Mouse (Mus musculus) forebrain, embryonic 11.5 days (tissue): ENCODE data around the gene Arid5b. TPM values are rescaled to one million over a fixed set of nuclear protein-coding genes. Genes with fewer than 3 reads are reported as not detected.

Experiments used
- ATAC-seq: fragments of 200-750 bp; cut with Nextera tagmentation; replicated peaks from 2 replicates; pipeline ENCODE4 v1.8.0; 2017; ENCODE audit warnings: moderate TSS enrichment; ENCODE audit not compliant: low FRiP score
- DNase-seq: peaks from one replicate; pipeline ENCODE4 v3.0.0-alpha.2; 2017; ENCODE audit warnings: low spot score
- H3K27ac ChIP-seq: fragments of 300-500 bp; sonication (generic); 2 replicates; pipeline ENCODE4 v1.5.1; 2014; ENCODE audit warnings: low read depth, low read length
- H3K27me3 ChIP-seq: fragments of 300-500 bp; sonication (generic); 2 replicates; pipeline ENCODE4 v1.6.1; 2014; ENCODE audit warnings: mild to moderate bottlenecking, low read length, mixed read lengths; ENCODE audit not compliant: control insufficient read depth, insufficient read depth
- H3K36me3 ChIP-seq: fragments of 300-500 bp; sonication (generic); 2 replicates; pipeline ENCODE4 v1.6.1; 2014; ENCODE audit warnings: mild to moderate bottlenecking, low read length, moderate library complexity, mixed read lengths; ENCODE audit not compliant: control insufficient read depth, insufficient read depth
- H3K4me1 ChIP-seq: fragments of 300-500 bp; sonication (generic); replicated peaks from 2 replicates; pipeline ENCODE4 v1.6.1; 2014; ENCODE audit warnings: low read length, mixed read lengths; ENCODE audit not compliant: control insufficient read depth, insufficient read depth
- H3K4me2 ChIP-seq: fragments of 300-500 bp; sonication (generic); 2 replicates; pipeline ENCODE4 v1.6.1; 2014; ENCODE audit warnings: low read depth, mild to moderate bottlenecking, low read length, moderate library complexity, mixed read lengths; ENCODE audit not compliant: severe bottlenecking
- H3K4me3 ChIP-seq: fragments of 300-500 bp; sonication (generic); 2 replicates; pipeline ENCODE4 v1.5.1; 2014; ENCODE audit warnings: low read depth, low read length
- H3K9ac ChIP-seq: fragments of 300-500 bp; sonication (generic); 2 replicates; pipeline ENCODE4 v1.6.1; 2014; ENCODE audit warnings: low read length
- H3K9me3 ChIP-seq: fragments of 300-500 bp; sonication (generic); 2 replicates; pipeline ENCODE4 v1.6.1; 2016; ENCODE audit warnings: low read length, mixed read lengths; ENCODE audit not compliant: control insufficient read depth
- WGBS: fragments of 180-500 bp; shearing (Covaris S2); extraction: QIAGEN DNeasy Blood & Tissue Kit; methylation state at CpG from one replicate; pipeline ENCODE4 v1.1.7; 2014; 5-methylcytosine and 5-hydroxymethylcytosine counted together
- polyA plus RNA-seq: library from polyadenylated mRNA; unstranded; fragments of >200 nt; fragmentation: Nextera tagmentation; extraction: Ambion mirVana; gene quantifications from 2 replicates; pipeline ENCODE4 v1.2.1, GENCODE M21; 2014

Arid5b gene
- polyA plus RNA-seq, 1 experiment from 2014 or later = 17.1 TPM

DNA sequence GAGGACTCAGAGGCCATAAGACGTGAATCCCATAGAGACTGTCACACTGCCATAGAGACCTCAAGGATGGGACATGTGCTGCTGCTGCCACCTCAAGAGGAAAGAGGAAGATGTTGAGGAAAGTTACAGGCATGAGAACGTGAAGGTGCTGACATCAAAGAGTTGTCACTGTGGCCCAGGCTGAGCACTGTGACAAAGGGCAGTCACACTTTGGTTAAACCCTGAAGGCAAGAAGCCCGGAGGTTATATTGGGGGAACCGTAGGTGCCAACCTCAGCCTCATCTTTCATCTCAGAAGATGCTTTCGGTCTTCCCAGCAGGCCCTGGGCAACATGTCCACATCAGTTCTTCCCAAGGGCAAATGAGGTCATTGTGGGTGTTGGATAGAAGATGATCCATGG lies 79.1 kb downstream of the Arid5b start:
- Histone ChIP-seq H3K4me3 (no peak overlapping the region), H3K9ac (no peak overlapping the region), H3K4me1 (no peaks in the 10 kb centered on the region), H3K4me2 (no peak overlapping the region), H3K27ac (no peak overlapping the region), H3K36me3 (no peaks in the 10 kb centered on the region), H3K27me3 (no peaks in the 10 kb centered on the region), H3K9me3 (no peaks in the 10 kb centered on the region)
- no peak for DNase-seq
- WGBS = 89% methylated on average over 5 of the region's 5 CpGs
- ATAC-seq = no peak

DNA sequence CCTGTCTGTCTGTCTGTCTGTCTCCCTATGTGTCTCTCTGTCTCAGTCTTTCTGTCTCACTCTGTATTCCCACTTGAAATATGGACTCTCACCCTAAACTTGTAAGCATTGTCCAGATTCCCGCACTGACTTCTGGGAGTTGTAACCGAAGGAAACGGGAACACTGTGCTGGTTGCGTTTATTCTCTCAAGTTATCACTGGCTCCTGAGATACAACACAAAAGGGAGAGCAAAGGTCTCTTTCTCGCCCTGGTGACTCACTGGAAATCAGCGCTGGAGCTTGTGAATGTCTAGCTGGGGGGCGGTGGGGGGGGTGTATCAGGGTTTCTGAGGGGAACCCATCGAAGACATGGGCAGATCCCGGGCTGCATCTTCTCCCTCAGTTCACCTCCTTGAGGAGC lies 82.2 kb downstream of the Arid5b start:
- ATAC-seq = no peak
- Histone ChIP-seq H3K4me1 (peaks cover 10% of the 10 kb centered on the region; the same call in 1 of the 2 replicates), H3K4me2 (no peak overlapping the region), H3K27me3 (no peaks in the 10 kb centered on the region), H3K27ac (no peak overlapping the region), H3K36me3 (no peaks in the 10 kb centered on the region), H3K4me3 (no peak overlapping the region), H3K9me3 (no peaks in the 10 kb centered on the region), H3K9ac (no peak overlapping the region)
- no peak for DNase-seq
- 83% methylated on average over 9 of the region's 9 CpGs for WGBS

- no peak overlapping the region for H3K4me2 ChIP-seq
- no peaks in the 10 kb centered on the region for H3K9me3 ChIP-seq
- no peaks in the 10 kb centered on the region for H3K36me3 ChIP-seq
- 63% methylated on average over 3 of the region's 3 CpGs for WGBS
- no peak overlapping the region for H3K27ac ChIP-seq
- no peak for DNase-seq
- no peak overlapping the region for H3K9ac ChIP-seq
- no peak for ATAC-seq
- no peak overlapping the region for H3K4me3 ChIP-seq
- H3K27me3 ChIP-seq = no peaks in the 10 kb centered on the region
- H3K4me1 ChIP-seq = peaks cover 10% of the 10 kb centered on the region; the same call in 1 of the 2 replicates
Observed at GRCm38 (mm10) chr10:68193561-68193960, 85.0 kb downstream of the Arid5b start.

GRCm38 (mm10) chr10:68192824-68193255 lies 85.7 kb downstream of the Arid5b start:
- H3K27ac ChIP-seq = no peak overlapping the region
- no peak for ATAC-seq

GRCm38 (mm10) chr10:68191691-68192380 lies 86.7 kb downstream of the Arid5b start:
- ATAC-seq (0 out of 2 replicates have a peak, but pooled peaks have one; percentile 56), DNase-seq (peak; percentile 62)
- H3K4me1 ChIP-seq = peaks cover 10% of the 10 kb centered on the region; the same call in 1 of the 2 replicates
- H3K4me3 ChIP-seq = no peak overlapping the region
- H3K9me3 ChIP-seq = no peaks in the 10 kb centered on the region
- no peak overlapping the region for H3K9ac ChIP-seq
- H3K27me3 ChIP-seq = no peaks in the 10 kb centered on the region
- H3K4me2 ChIP-seq = 0 out of 2 replicates have a peak overlapping the region, but pooled peaks have one; percentile 24
- H3K36me3 ChIP-seq = no peaks in the 10 kb centered on the region
- whole genome bisulfite sequencing = 44% methylated on average over 13 of the region's 13 CpGs
- H3K27ac ChIP-seq = no peak overlapping the region; the same call in 1 of the 2 replicates

More at GRCm38 (mm10) chr10:68192824-68193255, 85.7 kb downstream of the Arid5b start:
- Histone ChIP-seq H3K4me1 (peaks cover 10% of the 10 kb centered on the region; the same call in 1 of the 2 replicates), H3K9me3 (no peaks in the 10 kb centered on the region), H3K4me2 (no peak overlapping the region), H3K9ac (no peak overlapping the region), H3K36me3 (no peaks in the 10 kb centered on the region), H3K4me3 (no peak overlapping the region), H3K27me3 (no peaks in the 10 kb centered on the region)
- no peak for DNase-seq
- WGBS = 69% methylated on average over 3 of the region's 3 CpGs

DNA sequence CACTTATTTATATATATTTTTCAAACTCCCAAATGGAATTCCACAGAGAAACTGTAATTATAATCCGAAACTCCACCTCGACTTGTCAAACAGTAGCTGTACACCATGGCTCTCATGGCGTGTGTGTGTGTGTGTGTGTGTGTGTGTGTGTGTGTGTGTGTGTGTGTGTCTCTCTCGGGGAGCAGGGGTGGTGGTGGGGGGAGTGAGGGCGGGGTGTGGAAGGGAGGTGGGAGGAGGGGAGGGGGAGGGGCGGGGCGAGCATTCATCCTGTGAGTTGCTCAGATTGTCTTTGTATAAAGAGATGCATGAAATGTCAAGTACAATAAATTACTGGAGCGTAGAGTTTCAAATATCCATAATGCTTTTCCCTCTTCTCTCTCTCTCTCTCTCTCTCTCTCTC lies 87.4 kb downstream of the Arid5b start:
- no peaks in the 10 kb centered on the region for H3K27me3 ChIP-seq

DNA sequence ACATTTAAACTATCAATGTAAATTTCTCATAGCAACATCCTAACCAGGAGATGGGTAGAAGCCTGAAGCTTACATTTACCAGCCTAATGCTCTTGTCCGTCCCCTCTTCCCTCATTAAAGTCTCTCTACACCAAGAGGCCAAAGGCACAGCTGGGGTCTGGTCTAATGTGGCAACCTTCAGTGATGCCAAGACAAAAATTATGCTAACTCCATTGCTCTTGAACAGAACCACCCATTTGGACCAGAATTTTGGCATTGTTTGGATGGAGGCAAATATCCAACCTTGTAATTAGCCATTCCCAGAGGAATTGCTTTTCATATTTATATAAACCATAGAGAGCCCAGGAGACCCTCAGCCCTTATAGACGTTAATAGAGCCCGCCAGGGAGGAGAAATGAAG lies 88.7 kb downstream of the Arid5b start:
- ATAC-seq (no peak), DNase-seq (no peak)
- WGBS = 66% methylated on average over 3 of the region's 3 CpGs
- Histone ChIP-seq H3K36me3 (no peaks in the 10 kb centered on the region), H3K9ac (no peak overlapping the region), H3K27me3 (no peaks in the 10 kb centered on the region), H3K27ac (no peak overlapping the region), H3K4me3 (no peak overlapping the region), H3K4me1 (peaks cover 10% of the 10 kb centered on the region; the same call in 1 of the 2 replicates), H3K4me2 (no peak overlapping the region), H3K9me3 (no peaks in the 10 kb centered on the region)

More for the DNA sequence above, 87.4 kb downstream of the Arid5b start:
- 48% methylated on average over 5 of the region's 8 CpGs for WGBS
- Histone ChIP-seq H3K36me3 (no peaks in the 10 kb centered on the region), H3K9me3 (no peaks in the 10 kb centered on the region), H3K4me1 (peaks cover 10% of the 10 kb centered on the region; the same call in 1 of the 2 replicates), H3K27ac (no peak overlapping the region), H3K9ac (no peak overlapping the region), H3K4me3 (no peak overlapping the region), H3K4me2 (no peak overlapping the region)
- DNase-seq (peak; percentile 76), ATAC-seq (peak; percentile 53; the same call in 1 of the 2 replicates)

- Histone ChIP-seq H3K9me3 (no peaks in the 10 kb centered on the region), H3K36me3 (no peaks in the 10 kb centered on the region), H3K4me2 (no peak overlapping the region), H3K27me3 (no peaks in the 10 kb centered on the region), H3K4me1 (no peaks in the 10 kb centered on the region), H3K27ac (no peak overlapping the region), H3K9ac (no peak overlapping the region), H3K4me3 (no peak overlapping the region)
- no peak for DNase-seq
- ATAC-seq = no peak
- WGBS = 93% methylated on average over 7 of the region's 7 CpGs
Observed at GRCm38 (mm10) chr10:68183096-68183495, 95.4 kb downstream of the Arid5b start.

GRCm38 (mm10) chr10:68182266-68182665 lies 96.3 kb downstream of the Arid5b start:
- DNase-seq (no peak), ATAC-seq (no peak)
- 91% methylated on average over 6 of the region's 6 CpGs for WGBS

More at GRCm38 (mm10) chr10:68182266-68182665, 96.3 kb downstream of the Arid5b start:
- Histone ChIP-seq H3K4me1 (no peaks in the 10 kb centered on the region), H3K27ac (no peak overlapping the region), H3K4me3 (no peak overlapping the region), H3K4me2 (no peak overlapping the region), H3K9ac (no peak overlapping the region), H3K9me3 (no peaks in the 10 kb centered on the region), H3K36me3 (no peaks in the 10 kb centered on the region), H3K27me3 (no peaks in the 10 kb centered on the region)
